Mouse (Mus musculus): ENCODE results near the gene Zfp26.

The Zfp26 gene

DNA sequence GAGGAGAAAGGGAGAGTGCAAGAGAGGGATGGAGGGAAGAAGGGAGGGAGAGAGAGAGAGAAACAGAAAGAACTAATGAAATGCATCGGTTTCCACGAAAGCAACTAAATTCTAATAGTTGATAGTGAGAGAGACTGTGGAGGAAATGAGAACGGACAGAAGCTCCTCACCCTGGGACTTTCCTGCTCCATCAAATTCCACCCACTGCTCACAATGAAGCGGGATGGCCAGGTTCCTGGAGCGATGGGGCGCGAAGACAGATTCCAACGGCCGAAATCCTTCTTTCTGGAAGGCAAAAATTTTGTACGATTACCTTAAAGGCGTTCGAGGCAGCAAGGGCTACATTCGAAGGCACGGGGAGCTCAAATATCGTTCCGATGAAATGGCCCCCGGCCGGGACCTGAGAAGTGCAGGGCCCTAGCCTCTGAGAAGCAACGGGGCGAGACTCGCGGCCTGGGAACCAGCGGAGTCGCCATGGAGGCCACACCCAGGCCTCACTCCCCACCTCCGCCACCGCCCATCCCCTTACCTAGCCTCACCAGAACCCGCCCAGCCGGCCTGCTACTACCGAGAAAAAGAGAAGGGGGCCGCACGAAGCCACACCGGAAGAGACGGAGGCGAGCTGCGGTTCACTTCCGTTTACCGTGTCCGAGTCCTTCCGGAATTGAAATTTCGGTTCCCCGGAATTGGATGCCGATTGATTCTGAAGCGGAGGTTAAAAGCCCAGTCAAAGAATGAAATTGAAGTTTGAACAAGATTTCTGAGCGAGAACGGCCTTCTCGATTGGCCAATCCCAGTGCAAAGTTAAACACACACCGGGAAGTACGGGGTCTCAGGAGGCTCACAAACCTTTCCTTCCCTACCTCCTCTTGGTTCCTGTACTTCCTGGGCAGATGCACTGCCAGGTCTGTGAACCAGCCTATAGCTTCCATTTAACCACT is at the start of gene Zfp26:
Gene Zfp26, minus strand, starts transcription at position 786 of the 941 bp plus-strand sequence.
- DNase-seq (ENCODE audit: low spot score) = peak; percentile 41

DNA sequence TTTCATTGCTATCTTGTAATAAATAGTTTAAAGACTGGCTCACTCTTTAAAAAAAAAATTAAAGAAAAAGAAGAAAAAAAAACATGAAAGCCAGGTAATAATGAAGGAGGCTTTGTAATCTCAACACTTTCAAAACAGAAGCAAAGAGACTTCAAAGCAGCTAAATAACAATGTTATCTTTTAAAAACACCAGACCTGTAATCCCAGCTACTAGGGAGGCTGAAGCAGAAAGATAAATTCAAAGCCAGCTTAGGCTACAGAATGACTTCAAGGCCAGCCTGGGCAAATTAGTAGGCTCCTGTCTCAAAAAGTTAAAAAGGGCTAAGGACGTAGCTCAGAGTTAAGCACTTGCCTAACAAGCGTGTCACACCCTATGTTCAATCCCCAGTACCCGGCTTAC is 49.7 kb upstream of the Zfp26 start:
- no peak for DNase-seq (ENCODE audit: low spot score)

DNA sequence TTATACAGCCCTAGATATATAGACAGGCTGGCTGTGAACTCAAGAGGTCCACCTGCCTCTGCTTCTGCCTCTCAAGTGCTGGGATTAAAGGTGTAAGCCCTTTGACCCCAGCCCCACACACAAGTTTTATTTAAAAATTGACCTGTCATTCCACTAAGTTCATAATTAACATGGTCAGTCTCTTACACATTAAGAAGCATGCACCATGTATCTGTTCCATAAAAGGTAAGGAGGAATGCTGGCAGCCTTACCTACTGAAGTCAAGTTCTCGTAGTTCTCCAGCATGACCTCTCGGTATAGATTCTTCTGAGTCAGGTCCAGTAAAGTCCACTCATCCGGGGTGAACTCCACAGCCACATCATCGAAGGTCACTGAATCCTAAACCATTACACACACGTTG is 44.8 kb upstream of the Zfp26 start:
- DNase-seq (ENCODE audit: low spot score) = no peak

DNA sequence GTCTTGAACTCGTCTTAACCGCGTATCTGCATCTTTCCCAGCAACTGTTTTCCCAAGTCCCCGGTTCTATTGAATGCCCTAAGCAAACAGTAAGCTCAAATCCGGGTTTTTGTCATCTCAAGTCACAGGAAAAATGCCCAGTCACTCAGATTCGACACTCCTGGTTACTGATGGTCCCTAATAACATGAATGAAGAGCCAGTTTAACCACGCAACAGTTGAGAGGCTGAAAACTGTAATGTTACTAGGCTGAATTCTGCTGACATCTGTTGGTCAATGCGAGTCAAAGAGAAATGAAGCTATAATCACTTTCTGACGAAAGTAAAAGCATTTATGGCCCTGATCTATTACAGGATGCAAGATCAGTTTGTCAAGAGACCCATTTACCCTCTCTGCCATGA is 33.3 kb upstream of the Zfp26 start:
- no peak for DNase-seq (ENCODE audit: low spot score)

DNA sequence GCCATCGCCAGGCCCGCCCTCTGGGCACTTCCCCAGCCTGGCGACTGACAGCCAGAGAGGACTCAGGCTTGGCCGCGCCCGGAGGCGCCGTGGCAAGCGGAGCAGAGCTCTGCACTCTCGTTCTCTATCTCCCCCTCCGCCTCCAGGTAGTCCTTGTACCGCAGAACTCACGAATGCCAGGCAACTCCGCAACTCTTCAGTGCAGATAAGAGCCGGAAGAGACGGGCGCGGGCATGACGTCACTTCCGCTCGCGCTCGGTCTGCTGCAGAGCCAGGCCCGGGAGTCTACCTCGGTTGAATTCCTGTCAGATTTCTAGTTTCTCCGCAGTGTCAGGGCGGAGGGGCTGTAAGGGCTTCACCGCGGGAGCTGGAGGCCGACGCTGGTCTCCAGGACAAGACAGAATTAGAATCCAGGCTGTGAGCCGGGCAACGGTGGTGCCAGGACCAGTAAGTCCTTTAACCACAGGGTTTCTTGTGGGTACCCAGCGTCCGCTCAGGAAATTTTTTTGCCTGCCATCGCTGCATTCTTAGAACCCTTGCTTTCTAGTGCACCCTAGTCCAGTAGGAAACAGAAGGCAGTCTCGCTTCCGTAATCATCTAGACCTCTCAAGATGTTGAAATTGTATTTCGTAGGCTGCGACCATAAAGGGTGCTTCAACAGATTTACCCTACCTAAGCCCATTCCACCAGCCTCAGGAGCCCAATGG is 32.7 kb upstream of the Zfp26 start, which contains the start of gene Zfp426:
Gene Zfp426, minus strand, starts transcription at position 220 of the 707 bp plus-strand sequence.
- DNase-seq (ENCODE audit: low spot score) = peak; percentile 81

DNA sequence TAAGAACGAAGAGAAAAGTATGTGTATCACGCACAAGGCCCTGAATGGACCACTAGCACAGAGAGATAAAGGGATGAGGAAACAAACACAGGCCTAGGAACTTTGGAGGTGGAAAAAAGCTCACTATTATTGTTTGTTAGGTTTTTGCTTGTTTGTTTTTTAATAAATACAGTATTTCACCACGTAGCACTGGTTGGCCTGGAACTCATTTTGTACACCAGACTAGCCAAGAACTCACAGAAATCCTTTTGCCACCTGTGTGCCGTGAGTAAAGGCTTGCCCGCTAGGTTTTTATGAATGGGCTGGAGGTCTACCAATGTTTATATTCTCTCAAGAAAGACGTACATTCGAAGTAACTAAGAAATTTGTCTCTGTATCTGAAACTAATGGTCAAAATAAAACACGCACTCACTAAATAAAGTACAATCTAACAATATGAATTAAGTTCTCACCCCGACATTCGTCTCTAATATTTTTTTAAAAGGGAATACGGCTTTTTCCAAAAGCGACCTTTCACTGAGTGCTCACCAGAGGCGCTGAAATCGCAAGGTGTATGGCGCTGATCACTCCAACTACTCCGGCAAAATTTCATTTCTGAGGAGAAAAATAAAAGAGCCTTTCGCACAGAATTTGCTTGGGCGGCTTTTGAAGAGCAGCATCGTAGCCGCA is 32.0 kb upstream of the Zfp26 start:
- no peak for DNase-seq (ENCODE audit: low spot score)

DNA sequence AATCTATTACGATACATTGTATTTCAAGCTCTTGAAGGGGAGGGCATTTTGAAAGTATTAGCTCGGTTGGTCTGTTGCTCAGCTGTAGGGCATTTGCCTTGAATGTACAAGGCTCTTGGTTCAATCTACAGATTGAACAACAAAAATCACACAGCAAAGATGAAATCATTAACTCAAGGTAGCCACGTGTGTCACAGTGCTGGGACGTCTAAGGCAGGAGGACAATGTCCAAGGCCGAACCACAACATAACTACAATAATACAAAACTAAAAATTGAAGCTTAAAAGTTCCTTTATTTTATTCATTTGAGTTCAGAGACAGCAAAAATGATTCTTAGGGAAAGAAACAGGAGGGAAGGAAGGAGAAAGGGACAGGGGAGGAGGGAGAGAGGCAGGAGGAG is 29.6 kb upstream of the Zfp26 start:
- no peak for DNase-seq (ENCODE audit: low spot score)

DNA sequence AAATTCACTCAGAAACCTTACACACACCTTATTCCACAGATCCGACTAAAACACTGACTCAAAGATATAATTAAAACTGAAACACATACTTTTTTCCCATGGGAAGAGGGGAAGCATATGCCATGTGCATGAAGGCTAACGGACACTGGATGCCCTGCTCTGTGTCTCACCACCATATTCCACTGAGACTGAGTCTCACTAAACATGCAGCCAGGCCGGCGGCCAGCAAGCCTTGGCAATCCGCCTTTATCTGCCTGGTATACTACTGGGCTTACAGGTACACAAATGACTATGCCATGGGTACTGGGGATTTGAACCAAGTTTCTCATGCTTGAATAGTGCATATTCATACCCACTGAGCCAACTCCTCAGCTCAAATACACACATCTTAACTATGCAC is 19.4 kb upstream of the Zfp26 start:
- DNase-seq (ENCODE audit: low spot score) = no peak

DNA sequence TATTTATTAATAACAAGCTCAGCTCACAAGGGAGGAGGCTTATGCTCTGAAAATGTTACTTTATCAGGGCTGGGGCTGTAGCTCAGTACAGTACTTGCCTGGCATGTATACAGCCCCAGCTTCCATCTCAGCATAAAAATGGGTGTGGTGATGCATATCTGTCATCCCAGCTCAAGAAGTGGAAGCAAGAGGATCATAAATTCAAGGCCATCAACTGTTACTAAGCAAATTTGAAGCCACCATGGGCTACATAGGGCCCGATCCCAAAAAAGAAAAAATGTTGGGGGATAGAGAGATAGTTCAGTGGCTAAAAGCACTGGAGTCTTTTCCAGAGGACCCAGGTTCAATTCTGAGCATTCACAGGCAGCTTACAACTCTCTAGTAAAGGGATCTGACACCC is 16.7 kb upstream of the Zfp26 start:
- no peak for DNase-seq (ENCODE audit: low spot score)

DNA sequence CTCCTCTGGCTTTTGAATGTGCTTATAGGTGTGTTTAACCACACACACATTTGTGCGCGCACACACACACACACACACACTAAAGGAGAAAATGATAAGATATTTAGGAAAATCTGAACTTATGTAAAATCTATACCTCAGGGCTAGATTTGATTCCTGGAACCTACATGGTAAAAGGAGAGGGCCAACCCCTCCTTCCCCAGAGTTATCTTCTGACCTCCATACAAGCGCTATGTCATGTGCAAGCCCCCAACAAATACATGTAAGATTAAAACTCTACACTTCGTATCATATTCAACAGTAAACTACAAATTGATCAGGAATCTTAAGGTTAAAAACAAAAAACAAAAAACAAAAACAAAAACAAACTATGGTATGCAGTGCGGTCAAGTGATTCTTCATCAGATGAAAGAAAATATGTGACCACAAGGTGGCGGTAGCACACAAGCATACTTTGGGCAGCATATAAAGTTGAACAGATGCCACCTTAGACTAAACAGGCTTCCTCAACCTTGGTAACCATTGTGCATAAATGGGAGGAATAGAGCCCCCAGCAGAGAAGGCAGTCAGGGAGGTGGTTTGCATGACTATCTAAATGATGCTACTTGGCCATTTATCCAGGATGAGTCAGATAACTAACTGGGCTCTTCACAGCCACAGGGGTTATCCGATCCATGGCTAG is 6.9 kb upstream of the Zfp26 start:
- peak; percentile 69 for DNase-seq (ENCODE audit: low spot score)

DNA sequence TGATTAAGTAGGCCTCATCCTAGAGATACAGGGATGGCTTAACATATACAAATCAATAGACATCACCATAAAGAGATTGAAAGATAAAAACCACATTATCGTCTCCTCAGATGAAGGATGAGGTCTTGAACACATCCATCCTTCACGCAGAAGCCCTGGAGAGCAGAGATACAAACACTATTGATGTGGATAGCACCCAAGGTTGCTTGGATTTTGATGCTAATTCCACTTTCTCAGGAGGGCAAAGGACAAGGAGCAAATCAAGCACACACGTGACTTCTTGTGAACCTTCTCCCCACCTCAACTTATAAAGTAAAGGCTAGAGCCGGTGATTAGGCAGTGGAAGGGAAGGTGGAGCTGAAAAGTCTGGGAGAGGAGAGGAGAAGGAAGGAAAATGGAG is 6.3 kb downstream of the Zfp26 start:
- DNase-seq (ENCODE audit: low spot score) = no peak

DNA sequence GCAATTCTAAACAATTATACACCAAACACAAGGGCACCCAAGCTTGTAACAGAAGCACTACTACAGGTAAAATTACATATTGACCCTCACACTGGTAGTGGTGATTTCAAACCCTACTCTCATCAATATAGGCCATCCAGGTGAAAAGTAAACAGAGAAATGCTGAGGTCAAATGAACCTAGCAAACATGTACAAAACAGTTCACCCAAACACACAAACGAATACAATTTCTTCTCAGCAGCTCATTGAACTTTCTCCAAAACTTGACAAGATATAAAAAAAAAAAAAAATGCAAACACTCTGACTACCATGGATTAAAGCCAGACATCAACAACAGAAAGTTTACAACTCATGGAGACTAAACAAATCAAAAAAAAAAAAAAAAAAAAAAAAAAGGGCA is 8.5 kb downstream of the Zfp26 start:
- DNase-seq (ENCODE audit: low spot score) = no peak

DNA sequence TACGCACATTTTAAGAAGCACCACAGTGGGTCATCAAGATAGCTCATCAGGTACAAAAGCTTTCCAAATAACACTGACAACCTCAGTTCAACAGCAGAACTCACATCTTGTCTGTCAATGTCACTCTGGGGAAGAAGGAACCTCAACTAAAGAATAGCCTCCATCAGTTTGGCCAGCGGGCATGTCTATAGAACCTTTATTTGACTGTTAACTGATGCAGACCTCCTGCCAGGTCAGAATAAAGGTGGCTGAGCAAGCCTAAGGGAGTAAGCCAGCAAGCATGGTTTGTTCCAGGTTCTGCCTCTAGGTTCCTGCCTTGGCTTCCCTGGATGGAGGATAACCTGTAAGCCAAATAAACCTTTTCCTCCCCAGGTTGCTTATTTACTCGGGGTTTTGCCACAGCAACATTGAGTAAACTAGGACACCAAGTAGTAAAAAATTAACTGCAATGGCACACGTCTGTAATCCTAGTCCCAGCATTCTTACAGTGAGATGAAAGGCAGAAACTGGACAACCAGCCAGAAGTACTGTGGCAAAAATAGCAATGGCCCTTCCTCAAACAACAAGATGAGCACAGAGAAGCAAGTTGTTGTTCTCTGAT is 16.7 kb downstream of the Zfp26 start:
- no peak for DNase-seq (ENCODE audit: low spot score)

DNA sequence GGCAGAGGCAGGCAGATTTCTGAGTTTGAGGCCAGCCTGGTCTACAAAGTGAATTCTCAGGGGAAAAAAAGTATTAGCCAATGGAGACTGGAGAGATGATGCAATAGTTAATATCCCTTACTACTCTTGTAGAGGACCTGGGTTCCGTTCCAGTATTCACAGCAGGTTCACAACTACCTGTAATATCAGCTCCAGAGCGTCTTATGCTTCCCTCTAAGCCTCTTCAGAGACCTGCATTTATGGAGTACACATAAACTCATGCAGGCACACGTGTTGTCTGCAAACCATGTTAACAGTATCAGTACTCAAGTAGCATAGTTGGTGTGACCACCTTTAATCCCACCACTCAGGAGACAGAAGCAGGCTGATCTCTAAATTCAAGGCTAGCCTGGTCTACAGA is 30.0 kb downstream of the Zfp26 start:
- DNase-seq (ENCODE audit: low spot score) = no peak

DNA sequence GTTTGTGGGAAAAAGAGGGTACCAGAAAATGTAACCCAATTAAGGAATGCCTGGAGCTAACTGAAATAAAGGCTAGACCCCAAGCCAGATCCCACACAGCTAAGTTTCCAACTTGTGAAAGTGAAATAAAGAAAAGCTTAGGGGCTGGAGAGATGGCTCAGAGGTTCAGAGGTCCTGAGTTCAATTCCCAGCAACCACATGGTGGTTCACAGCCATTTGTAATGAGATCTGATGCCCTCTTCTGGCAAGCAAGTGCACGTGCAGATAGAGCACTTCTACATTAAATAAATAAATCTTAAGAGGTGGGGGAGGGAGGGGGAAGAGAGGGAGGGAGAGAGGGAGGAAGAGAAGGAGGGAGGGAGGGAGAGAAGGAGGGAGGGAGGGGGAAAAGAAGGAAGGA is 48.5 kb downstream of the Zfp26 start:
- DNase-seq (ENCODE audit: low spot score) = no peak

DNA sequence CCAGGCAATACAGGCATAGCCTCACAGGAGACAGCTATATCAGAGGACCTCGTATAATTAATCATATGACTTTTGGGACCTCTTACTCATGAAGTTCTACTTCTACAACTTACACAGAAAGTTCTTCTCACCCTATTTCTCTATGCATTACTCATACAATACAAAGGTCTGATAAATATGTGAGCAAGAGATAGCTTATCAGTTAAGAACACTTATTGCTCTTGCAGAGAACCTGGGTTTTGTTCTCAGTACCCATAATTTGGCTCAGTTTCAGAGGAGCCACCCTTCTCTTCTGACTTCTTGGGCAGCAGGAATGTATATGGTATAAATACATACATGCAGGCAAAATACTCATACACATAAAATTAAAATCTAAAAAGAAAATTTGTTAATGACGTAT is 50.6 kb downstream of the Zfp26 start:
- no peak for DNase-seq (ENCODE audit: low spot score)

DNA sequence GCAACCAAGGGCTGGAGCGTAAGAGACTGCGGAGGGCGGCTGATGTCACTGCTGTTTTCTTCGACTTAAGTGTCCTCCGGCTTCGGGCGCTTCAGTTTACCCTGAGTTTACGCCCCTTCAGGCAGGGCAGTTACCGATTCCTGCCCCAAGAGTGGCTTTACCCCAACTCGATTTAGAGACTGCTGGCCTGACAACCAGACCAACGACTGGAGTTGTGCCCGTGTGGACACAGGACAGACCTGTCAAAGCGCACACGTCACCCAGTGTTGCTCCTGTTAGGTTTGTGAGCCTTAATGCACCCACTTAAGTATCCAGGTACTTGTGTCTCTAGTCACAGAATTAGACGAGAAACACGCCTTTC is 74.6 kb downstream of the Zfp26 start:
- DNase-seq (ENCODE audit: low spot score) = no peak

DNA sequence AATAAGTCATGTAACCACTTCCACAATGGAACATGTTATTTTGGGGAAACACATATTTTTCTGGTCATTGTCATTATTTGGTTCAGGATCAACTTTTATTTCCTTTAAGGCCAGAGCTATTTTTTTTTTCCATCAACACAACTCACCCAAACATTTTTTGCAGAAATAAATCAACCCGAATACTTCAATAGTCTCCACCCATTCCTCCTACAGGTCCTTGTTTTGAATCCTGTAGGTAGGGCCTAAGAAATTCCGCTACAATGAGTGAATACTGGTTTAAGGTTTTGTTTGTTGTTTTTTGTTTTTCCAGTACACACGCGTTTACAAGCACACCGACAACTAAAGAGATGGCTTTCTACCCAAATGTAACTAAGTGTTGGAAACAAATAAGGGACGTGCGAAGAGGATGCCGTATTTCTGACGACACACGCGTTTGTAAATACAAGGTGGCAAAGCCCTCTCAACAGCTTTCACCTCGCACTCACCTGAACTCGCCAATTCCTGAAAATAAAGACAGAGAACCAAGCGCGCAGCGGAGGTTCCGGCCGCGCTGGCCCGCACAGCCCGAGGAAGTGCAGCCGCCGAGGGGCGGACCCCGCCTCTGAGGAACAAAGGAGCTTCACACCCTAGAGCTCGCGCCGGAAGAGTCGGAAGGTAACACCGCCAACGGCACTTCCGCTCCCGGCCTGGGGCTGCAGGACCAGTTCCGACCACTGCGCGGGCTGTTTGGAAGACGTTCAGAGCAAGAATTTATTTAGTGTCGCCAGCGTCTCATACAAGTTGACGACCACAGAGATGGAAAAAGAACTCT is 75.2 kb downstream of the Zfp26 start, which contains the start of gene Zfp560:
Gene Zfp560, minus strand, starts transcription at position 646 of the 811 bp plus-strand sequence.
- DNase-seq (ENCODE audit: low spot score) = peak; percentile 38

DNA sequence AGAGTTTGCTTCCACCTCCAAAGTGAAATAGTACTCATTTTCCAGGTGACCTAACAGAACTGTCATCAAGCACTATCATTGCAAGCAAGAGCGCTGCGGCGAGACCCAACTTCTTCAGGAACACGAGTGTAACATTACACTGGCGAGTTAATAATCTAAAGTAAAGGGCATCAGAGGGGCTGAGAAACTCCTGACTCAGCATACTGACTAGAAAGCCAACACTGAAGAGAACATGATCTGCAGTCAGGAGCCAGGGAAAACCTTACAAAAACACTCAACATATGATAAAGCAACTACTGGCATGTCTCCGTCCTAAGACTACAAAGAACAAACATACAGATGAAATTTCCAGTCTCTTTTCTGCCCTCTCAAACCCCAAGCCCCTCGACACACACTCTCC is 76.3 kb downstream of the Zfp26 start:
- DNase-seq (ENCODE audit: low spot score) = no peak

All from layer of hippocampus, adult 9-10 months (tissue).